Mouse (Mus musculus) lung, embryonic 14.5 days (tissue): ENCODE results near the gene Rab1b. TPM values are rescaled to one million over a fixed set of nuclear protein-coding genes. Genes with fewer than 3 reads are reported as not detected.

Experiments used
- ATAC-seq: fragments of 200-750 bp; cut with Nextera tagmentation; 2 replicates; pipeline ENCODE4 v1.8.0; 2017; ENCODE audit warnings: mild to moderate bottlenecking, moderate TSS enrichment, moderate library complexity; ENCODE audit not compliant: insufficient read depth
- DNase-seq: peaks from one replicate; pipeline ENCODE4 v3.0.0-alpha.2; 2015
- H3K27ac ChIP-seq: fragments of 300-500 bp; sonication (generic); 2 replicates; pipeline ENCODE4 v1.5.1; 2014; ENCODE audit warnings: low read depth, mild to moderate bottlenecking, moderate library complexity
- H3K27me3 ChIP-seq: fragments of 300-500 bp; sonication (generic); 2 replicates; pipeline ENCODE4 v1.6.1; 2014; ENCODE audit warnings: low read length, control low read depth; ENCODE audit not compliant: insufficient read depth
- H3K36me3 ChIP-seq: fragments of 300-500 bp; sonication (generic); 2 replicates; pipeline ENCODE4 v1.6.1; 2014; ENCODE audit warnings: control low read depth; ENCODE audit not compliant: insufficient read depth
- H3K4me1 ChIP-seq: fragments of 300-500 bp; sonication (generic); 2 replicates; pipeline ENCODE4 v1.6.1; 2014; ENCODE audit warnings: antibody characterized with exemption, control low read depth; ENCODE audit not compliant: insufficient read depth
- H3K4me2 ChIP-seq: fragments of 300-500 bp; sonication (generic); 2 replicates; pipeline ENCODE4 v1.6.1; 2014; ENCODE audit warnings: mild to moderate bottlenecking
- H3K4me3 ChIP-seq: fragments of 300-500 bp; sonication (generic); 2 replicates; pipeline ENCODE4 v1.5.1; 2014; ENCODE audit warnings: low read depth, low read length
- H3K9ac ChIP-seq: fragments of 300-500 bp; sonication (generic); 2 replicates; pipeline ENCODE4 v1.6.1; 2014
- H3K9me3 ChIP-seq: fragments of 300-500 bp; sonication (generic); 2 replicates; pipeline ENCODE4 v1.6.1; 2016; ENCODE audit warnings: low read depth, low read length, control low read depth
- CTCF ChIP-seq: IDR thresholded peaks from 2 replicates; pipeline ENCODE4 v1.5.1; 2016; ENCODE audit warnings: antibody characterized with exemption, low read depth
- WGBS: fragments of 180-500 bp; shearing (Covaris S2); extraction: QIAGEN DNeasy Blood & Tissue Kit; methylation state at CpG from one replicate; pipeline ENCODE4 v1.1.7; 2014; 5-methylcytosine and 5-hydroxymethylcytosine counted together
- polyA plus RNA-seq: library from polyadenylated mRNA; unstranded; fragments of >200 nt; fragmentation: Nextera tagmentation; extraction: Ambion mirVana; gene quantifications from 2 replicates; pipeline ENCODE4 v1.2.1, GENCODE M21; 2014

The Rab1b gene
- polyA plus RNA-seq, 1 experiment from 2014 or later, result 289 TPM

- ATAC-seq, result peak; percentile 84
- Histone ChIP-seq H3K27me3 (peaks cover 32% of the 10 kb centered on the region; the same call in 1 of the 2 replicates), H3K9me3 (no peaks in the 10 kb centered on the region), H3K4me1 (peaks cover 16% of the 10 kb centered on the region), H3K4me2 (peak overlapping the region; percentile 77), H3K9ac (peak overlapping the region; percentile 57), H3K36me3 (no peaks in the 10 kb centered on the region), H3K27ac (peak overlapping the region; percentile 86), H3K4me3 (peak overlapping the region; percentile 62)
- TF ChIP-seq CTCF, result no peak
- WGBS, result under 1% methylated on average over 40 of the region's 40 CpGs
- DNase-seq, result peak; percentile 97
These were observed 35.1 kb downstream of the Rab1b start for GRCm38 (mm10) chr19:5071545-5072369.

GRCm38 (mm10) chr19:5071077-5071476 lies 35.8 kb downstream of the Rab1b start:
- no peak for TF ChIP-seq CTCF
- H3K4me1 ChIP-seq, result peaks cover 18% of the 10 kb centered on the region
- WGBS, result 5% methylated on average over 11 of the region's 11 CpGs

GRCm38 (mm10) chr19:5069978-5070377 lies 36.9 kb downstream of the Rab1b start:
- peaks cover 24% of the 10 kb centered on the region for H3K4me1 ChIP-seq

More at GRCm38 (mm10) chr19:5071077-5071476, 35.8 kb downstream of the Rab1b start:
- H3K9ac ChIP-seq, result peak overlapping the region; percentile 57
- ATAC-seq (no peak), DNase-seq (no peak)
- no peaks in the 10 kb centered on the region for H3K36me3 ChIP-seq
- H3K4me2 ChIP-seq, result peak overlapping the region; percentile 77
- peaks cover 32% of the 10 kb centered on the region; the same call in 1 of the 2 replicates for H3K27me3 ChIP-seq
- H3K27ac ChIP-seq, result peak overlapping the region; percentile 86
- H3K9me3 ChIP-seq, result no peaks in the 10 kb centered on the region
- H3K4me3 ChIP-seq, result peak overlapping the region; percentile 62

GRCm38 (mm10) chr19:5069486-5069885 lies 37.4 kb downstream of the Rab1b start:
- no peaks in the 10 kb centered on the region for H3K9me3 ChIP-seq
- H3K9ac ChIP-seq, result peak overlapping the region; percentile 76
- no peaks in the 10 kb centered on the region for H3K36me3 ChIP-seq
- peaks cover 27% of the 10 kb centered on the region for H3K4me1 ChIP-seq
- ATAC-seq, result no peak
- 71% methylated on average over 5 of the region's 5 CpGs for WGBS
- H3K4me2 ChIP-seq, result peak overlapping the region; percentile 77
- no peak overlapping the region for H3K27ac ChIP-seq
- no peak for TF ChIP-seq CTCF
- H3K4me3 ChIP-seq, result peak overlapping the region; percentile 62
- DNase-seq, result no peak
- H3K27me3 ChIP-seq, result peaks cover 32% of the 10 kb centered on the region; the same call in 1 of the 2 replicates

More at GRCm38 (mm10) chr19:5069978-5070377, 36.9 kb downstream of the Rab1b start:
- WGBS, result 74% methylated on average over 7 of the region's 7 CpGs
- ATAC-seq (no peak), DNase-seq (no peak)
- Histone ChIP-seq H3K27ac (peak overlapping the region; percentile 5; the same call in 1 of the 2 replicates), H3K9me3 (no peaks in the 10 kb centered on the region), H3K27me3 (peaks cover 32% of the 10 kb centered on the region; the same call in 1 of the 2 replicates), H3K36me3 (no peaks in the 10 kb centered on the region), H3K4me2 (peak overlapping the region; percentile 77), H3K9ac (peak overlapping the region; percentile 57), H3K4me3 (peak overlapping the region; percentile 62)
- TF ChIP-seq CTCF, result no peak

GRCm38 (mm10) chr19:5068570-5069234 lies 38.2 kb downstream of the Rab1b start:
- Histone ChIP-seq H3K27ac (peak overlapping the region; percentile 95; the same call in 1 of the 2 replicates), H3K9me3 (no peaks in the 10 kb centered on the region), H3K4me1 (peaks cover 27% of the 10 kb centered on the region), H3K4me2 (peak overlapping the region; percentile 77), H3K36me3 (no peaks in the 10 kb centered on the region), H3K9ac (peak overlapping the region; percentile 76), H3K27me3 (peaks cover 32% of the 10 kb centered on the region; the same call in 1 of the 2 replicates), H3K4me3 (peak overlapping the region; percentile 62)
- ATAC-seq (no peak), DNase-seq (peak; percentile 41)
- TF ChIP-seq CTCF, result peak; percentile 33; the same call in 1 of the 2 replicates
- 22% methylated on average over 21 of the region's 21 CpGs for WGBS

GRCm38 (mm10) chr19:5067867-5068569 lies 38.9 kb downstream of the Rab1b start, which contains the start of gene Cd248:
Gene Cd248, plus strand, starts transcription at chr19:5068078.
- peak; percentile 74 for ATAC-seq
- peaks cover 27% of the 10 kb centered on the region for H3K4me1 ChIP-seq
- no peaks in the 10 kb centered on the region for H3K36me3 ChIP-seq

More at GRCm38 (mm10) chr19:5067867-5068569, 38.9 kb downstream of the Rab1b start, which contains the start of gene Cd248:
- Histone ChIP-seq H3K9ac (peak within 1 kb of the TSS; percentile 76), H3K4me3 (peak within 1 kb of the TSS; percentile 62), H3K27me3 (peaks cover 32% of the 10 kb centered on the region; the same call in 1 of the 2 replicates), H3K27ac (peak within 1 kb of the TSS; percentile 95), H3K4me2 (peak within 1 kb of the TSS; percentile 77), H3K9me3 (no peaks in the 10 kb centered on the region)
- DNase-seq, result peak; percentile 92
- 1% methylated on average over 56 of the region's 56 CpGs for WGBS
- TF ChIP-seq CTCF, result no peak
